ENCODE assay signal across 8 mouse cellular contexts in genomic region chr10:25359959-25360811, GRCm38 (mm10). TPM values are rescaled to one million over a fixed set of nuclear protein-coding genes. Genes with fewer than 3 reads are reported as not detected.
DNase-seq lines count a peak whose midpoint lies in the region; ATAC-seq and TF ChIP-seq lines count a peak whose summit lies in the region.

No protein-coding gene starts in this region.

- H3K27me3 ChIP-seq in spleen, adult 2 months (ENCODE audit: control insufficient read depth, insufficient read depth, low read length), result no peaks in the 10 kb centered on the region
- H3K27me3 ChIP-seq in intestine, postnatal 0 days (replicated peaks; ENCODE audit: control insufficient read depth, insufficient read depth, low read length), result no peaks in the 10 kb centered on the region
- no peaks in the 10 kb centered on the region for H3K27me3 ChIP-seq in lung, embryonic 15.5 days

- no peak for TF ChIP-seq POLR2A in spleen, adult 2 months (IDR thresholded peaks at IDR 0.05; ENCODE audit: low read depth, low read length)

- peak overlapping the region; percentile 83 for H3K27ac ChIP-seq in spleen, adult 2 months (ENCODE audit: insufficient read depth, low read length)
- peak overlapping the region; percentile 77 for H3K27ac ChIP-seq in intestine, postnatal 0 days (ENCODE audit: low read depth, low read length)
- H3K27ac ChIP-seq in lung, embryonic 15.5 days, result peak overlapping the region; percentile 92

- DNase-seq in spleen, adult 2 months (ENCODE audit: low read depth in 1 of 2, low spot score in 2 of 2), result peak in 1 of 2 experiments; percentile 22
- DNase-seq in spleen, postnatal 14 days (ENCODE audit: low spot score in 2 of 2), result no peak
- peak; percentile 2 for DNase-seq in cerebellum, adult 9-10 months
- peak; percentile 39 to 62 for DNase-seq in heart, adult 18-20 months
- no peak for DNase-seq in layer of hippocampus, adult 11-12 months (ENCODE audit: low spot score)

- peak overlapping the region; percentile 75 for H3K9ac ChIP-seq in intestine, postnatal 0 days (ENCODE audit: low read depth, low read length)
- H3K9ac ChIP-seq in lung, embryonic 15.5 days, result peak overlapping the region; percentile 91

- no peak for TF ChIP-seq CTCF in spleen, adult 2 months (IDR thresholded peaks at IDR 0.05; ENCODE audit: extremely low read depth, insufficient read depth, insufficient read length, insufficient replicate concordance)
- TF ChIP-seq CTCF in intestine, postnatal 0 days (IDR thresholded peaks at IDR 0.05; ENCODE audit: low read depth), result peak; percentile 22; the same call in 1 of the 2 replicates

- WGBS in spleen, adult 2 months, result under 1% methylated on average over 65 of the region's 84 CpGs
- WGBS in intestine, postnatal 0 days, result 1% methylated on average over 55 of the region's 84 CpGs
- WGBS in lung, embryonic 15.5 days, result 0% methylated on average over 41 of the region's 84 CpGs

- peak overlapping the region; percentile 98 for H3K4me3 ChIP-seq in spleen, adult 2 months (ENCODE audit: extremely low read depth, insufficient read depth, insufficient read length)
- peak overlapping the region; percentile 95 for H3K4me3 ChIP-seq in intestine, postnatal 0 days (ENCODE audit: low read depth, low read length)
- peak overlapping the region; percentile 93 for H3K4me3 ChIP-seq in lung, embryonic 15.5 days

- ATAC-seq in intestine, postnatal 0 days, result peak; percentile 67
- ATAC-seq in lung, embryonic 15.5 days (ENCODE audit: borderline replicate concordance, extremely low read depth, low FRiP score, low TSS enrichment), result peak; percentile 1; the same call in 1 of the 2 replicates
- peak; percentile 11; the same call in 1 of the 2 replicates for ATAC-seq in neutrophil, adult 5-6 weeks (ENCODE audit: extremely low read depth, insufficient number of reproducible peaks, low FRiP score, poor library complexity, severe bottlenecking)

- peaks cover 9% of the 10 kb centered on the region for H3K4me1 ChIP-seq in spleen, adult 2 months (ENCODE audit: control insufficient read depth, insufficient read depth, insufficient read length)
- H3K4me1 ChIP-seq in intestine, postnatal 0 days (replicated peaks; ENCODE audit: control insufficient read depth, insufficient read depth, low read length), result 0 out of 2 replicates have a peak, but pooled peaks cover 3% of the 10 kb centered on the region
- H3K4me1 ChIP-seq in lung, embryonic 15.5 days, result peaks cover 27% of the 10 kb centered on the region

- no peaks in the 10 kb centered on the region for H3K9me3 ChIP-seq in intestine, postnatal 0 days (ENCODE audit: control insufficient read depth)
- H3K9me3 ChIP-seq in lung, embryonic 15.5 days, result no peaks in the 10 kb centered on the region

- H3K36me3 ChIP-seq in spleen, adult 2 months (ENCODE audit: control insufficient read depth, insufficient read depth, low read length), result no peaks in the 10 kb centered on the region
- H3K36me3 ChIP-seq in intestine, postnatal 0 days (ENCODE audit: control insufficient read depth, insufficient read depth), result no peaks in the 10 kb centered on the region
- H3K36me3 ChIP-seq in lung, embryonic 15.5 days, result no peaks in the 10 kb centered on the region

- peak overlapping the region; percentile 88 for H3K4me2 ChIP-seq in intestine, postnatal 0 days (replicated peaks; ENCODE audit: low read depth)
- H3K4me2 ChIP-seq in lung, embryonic 15.5 days, result peak overlapping the region; percentile 79

RNA-seq across cellular contexts. Expression of gene Epb41l2, which starts 0.6 kb away (rescaled TPM):
- polyA plus RNA-seq in spleen, adult 2 months (2012; rRNA removed), result 36.6 and 44.5 TPM in 2 replicates
- total RNA-seq in heart, adult 18-20 months (2021), result 10 to 100 TPM; 38.5 to 38.7 TPM
- 13.8 and 14.7 TPM in 2 replicates for polyA plus RNA-seq in intestine, postnatal 0 days (2015; fragmentation: Nextera tagmentation; extraction: Ambion mirVana)
- polyA plus RNA-seq in lung, embryonic 15.5 days (2015; fragmentation: Nextera tagmentation; extraction: Ambion mirVana), result 84.2 and 90.6 TPM in 2 replicates
- total RNA-seq in neutrophil, adult 5-6 weeks (2017), result 112 and 120 TPM in 2 replicates

RNA-seq across cellular contexts. Expression of gene Akap7, which starts 52.5 kb away (rescaled TPM):
- polyA plus RNA-seq in spleen, adult 2 months (2012; rRNA removed), result 5.2 and 6.7 TPM in 2 replicates
- total RNA-seq in heart, adult 18-20 months (2021), result 10 to 100 TPM; 52.6 to 62.5 TPM
- polyA plus RNA-seq in intestine, postnatal 0 days (2015; fragmentation: Nextera tagmentation; extraction: Ambion mirVana), result 42.3 and 51.6 TPM in 2 replicates
- polyA plus RNA-seq in lung, embryonic 15.5 days (2015; fragmentation: Nextera tagmentation; extraction: Ambion mirVana), result 20.9 and 25.4 TPM in 2 replicates
- 39.0 and 56.4 TPM in 2 replicates for total RNA-seq in neutrophil, adult 5-6 weeks (2017)

Comparison
In these comparisons a context has a peak if more than half of its experiments do, and no peak if none do; other contexts are left out.
1. DNase-seq: peak in cerebellum, adult 9-10 months (single experiment) and heart, adult 18-20 months (2 of 2); none in spleen, postnatal 14 days (0 of 2) and layer of hippocampus, adult 11-12 months (single experiment).
2. ATAC-seq: peak in every context shown above with its lines; median percentile 67 in intestine, postnatal 0 days; 11 in neutrophil, adult 5-6 weeks; 1 in lung, embryonic 15.5 days.
3. Peak in every context shown above with its lines, with median percentiles within 50 percentile points of each other: H3K27ac ChIP-seq and H3K4me3 ChIP-seq.